Mouse (Mus musculus) kidney, postnatal 4 days (tissue): ENCODE results near the gene Car2.

Experiments
- DNase-seq, 2 experiments: peaks; one replicate each; pipeline ENCODE4 v3.0.0; 2021; ENCODE audit warnings: mixed read lengths in 2 of 2

The Car2 gene

GRCm38 (mm10) chr3:14886102-14887098, at the start of gene Car2:
Gene Car2, plus strand, starts transcription at chr3:14886273.
- DNase-seq = peak; percentile 82 to 86

DNA sequence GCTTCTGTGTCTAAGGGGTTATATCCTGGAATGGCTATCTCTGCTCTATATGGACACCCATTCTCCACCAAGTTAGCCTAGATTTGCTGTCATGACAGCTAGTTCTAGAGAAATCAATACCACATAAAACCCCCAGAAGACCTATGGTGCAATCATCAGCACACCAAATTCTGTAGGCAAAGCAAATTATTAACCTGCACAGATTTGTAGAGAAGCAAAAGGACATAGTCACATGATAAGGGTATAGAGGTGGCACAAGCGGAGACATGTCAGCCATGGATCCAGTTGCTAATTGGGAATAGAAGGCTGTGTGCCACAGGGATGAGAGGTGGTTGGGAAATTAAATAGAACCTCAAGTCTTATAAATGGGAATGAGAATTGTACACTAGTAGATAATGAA, 47.1 kb upstream of the Car2 start:
- DNase-seq = no peak

GRCm38 (mm10) chr3:14839466-14840118, 46.5 kb upstream of the Car2 start:
- no peak for DNase-seq

- no peak for DNase-seq
Observed at GRCm38 (mm10) chr3:14848587-14849254, 37.4 kb upstream of the Car2 start.

- DNase-seq = no peak
Observed at GRCm38 (mm10) chr3:14853966-14854365, 32.1 kb upstream of the Car2 start.

GRCm38 (mm10) chr3:14854446-14854845, 31.6 kb upstream of the Car2 start:
- DNase-seq = no peak

DNA sequence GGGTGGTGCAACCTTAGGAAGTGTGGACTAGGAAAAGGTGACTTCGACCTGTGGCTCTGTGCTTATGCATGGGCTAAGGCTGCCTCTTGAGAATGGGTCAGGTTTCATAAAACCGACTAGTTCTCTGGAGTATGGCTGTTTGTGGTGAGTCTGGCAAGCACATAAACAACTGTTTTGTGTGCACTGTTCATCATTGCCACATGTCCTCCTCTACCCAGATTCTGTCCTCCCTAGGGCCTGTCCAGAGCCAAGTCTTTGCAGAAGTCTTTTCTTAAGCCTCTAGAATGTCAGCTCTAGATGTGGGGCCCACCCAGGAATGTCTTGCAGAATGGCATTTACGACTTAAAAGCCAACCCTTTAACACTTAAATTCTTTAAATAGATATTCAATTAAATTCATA, 28.2 kb upstream of the Car2 start:
- no peak for DNase-seq

DNA sequence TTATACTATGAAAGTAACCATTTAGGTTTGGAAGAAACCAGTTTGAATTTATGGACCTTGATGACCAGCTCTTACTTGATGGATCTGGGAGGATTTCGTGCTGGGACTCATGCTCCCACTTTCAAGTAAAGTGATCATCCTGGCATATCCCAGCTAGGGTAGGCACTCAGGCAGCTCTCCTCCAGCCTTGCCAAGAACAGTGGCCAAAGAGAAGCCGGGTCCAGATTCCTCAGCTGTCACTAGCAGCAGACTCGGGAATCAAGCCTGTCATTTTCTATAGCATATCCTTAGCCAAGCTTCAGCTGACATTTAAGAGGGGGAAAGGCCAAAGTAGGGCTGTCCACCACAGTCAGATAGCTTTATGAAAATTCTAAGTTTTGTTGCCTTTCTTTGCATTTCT, 25.8 kb upstream of the Car2 start:
- no peak for DNase-seq

DNA sequence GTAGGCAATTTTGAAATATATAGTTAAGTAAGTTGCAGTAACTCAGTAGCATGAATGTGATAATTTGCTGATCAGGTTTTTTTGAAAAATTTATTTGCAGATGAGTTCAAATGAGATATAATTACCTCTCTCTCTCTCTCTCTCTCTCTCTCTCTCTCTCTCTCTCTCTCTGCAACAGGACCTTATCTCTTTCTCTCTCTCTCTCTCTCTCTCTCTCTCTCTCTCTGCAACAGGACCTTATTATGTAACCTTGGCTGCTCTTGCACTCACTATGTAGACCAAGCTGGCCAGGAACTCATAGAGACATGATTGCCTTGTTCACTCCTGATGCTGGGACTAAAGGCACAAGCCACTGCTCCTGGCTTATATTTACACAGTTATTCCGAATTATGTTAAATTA, 24.9 kb upstream of the Car2 start:
- DNase-seq = no peak

DNA sequence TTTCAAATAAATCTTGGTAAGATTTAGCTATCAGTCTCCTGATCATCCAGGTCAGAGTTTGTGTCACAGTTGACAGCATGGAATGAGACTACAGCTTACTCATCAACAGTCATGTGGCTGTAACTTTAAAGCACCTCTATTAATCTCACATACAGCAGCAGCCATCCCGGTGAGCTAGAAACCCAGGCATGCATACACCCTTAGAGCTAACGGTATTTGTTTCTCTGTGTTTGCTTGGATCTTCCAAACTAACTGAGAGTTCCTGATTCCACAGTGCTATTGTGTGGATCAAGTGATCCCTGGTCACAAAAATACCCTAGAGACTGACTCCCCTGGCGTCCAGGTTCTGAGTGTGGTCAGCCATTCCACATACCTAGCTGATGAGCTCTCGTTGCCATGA, 24.3 kb upstream of the Car2 start:
- no peak for DNase-seq

- DNase-seq = no peak
Observed at GRCm38 (mm10) chr3:14862654-14863021, 23.4 kb upstream of the Car2 start.

DNA sequence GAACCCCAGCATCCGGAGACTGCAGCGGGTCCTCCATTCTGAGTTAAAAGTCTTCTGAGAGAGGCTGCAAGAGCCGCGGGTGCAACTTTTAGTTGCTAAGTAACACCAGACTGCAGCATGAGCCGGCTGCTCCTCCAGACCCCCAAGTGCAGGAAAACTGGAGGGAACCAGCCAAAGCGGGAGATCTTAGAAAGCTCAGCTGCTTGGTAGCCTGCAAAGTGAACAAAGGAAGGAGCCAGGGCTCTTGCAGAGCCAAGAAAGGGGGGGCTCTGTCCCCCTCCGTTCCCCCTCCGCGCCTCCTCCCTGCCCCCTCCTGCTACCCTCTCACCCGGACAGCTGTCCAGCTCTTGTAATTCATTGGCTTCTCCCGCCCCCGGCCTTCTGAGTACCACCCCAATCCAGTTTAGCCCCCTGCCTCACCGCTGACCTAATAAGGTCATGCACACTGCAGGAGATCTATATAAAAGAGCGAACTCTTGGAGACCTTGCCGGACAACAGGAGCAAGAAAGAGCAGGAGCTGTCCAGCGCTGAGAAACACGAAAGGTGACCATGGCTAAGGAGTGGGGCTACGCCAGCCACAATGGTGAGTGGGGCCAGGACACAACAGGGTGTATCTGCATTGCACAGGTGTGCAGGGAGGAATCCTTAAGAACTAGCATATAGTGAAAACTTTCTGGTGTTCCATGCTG, 22.9 kb upstream of the Car2 start, which contains the start of gene Car3:
Car3 (plus strand) TSS at position 491 of the 690 bp plus-strand sequence.
- peak; percentile 29 to 44 for DNase-seq

- no peak for DNase-seq
Observed at GRCm38 (mm10) chr3:14863922-14864321, 22.2 kb upstream of the Car2 start.

DNA sequence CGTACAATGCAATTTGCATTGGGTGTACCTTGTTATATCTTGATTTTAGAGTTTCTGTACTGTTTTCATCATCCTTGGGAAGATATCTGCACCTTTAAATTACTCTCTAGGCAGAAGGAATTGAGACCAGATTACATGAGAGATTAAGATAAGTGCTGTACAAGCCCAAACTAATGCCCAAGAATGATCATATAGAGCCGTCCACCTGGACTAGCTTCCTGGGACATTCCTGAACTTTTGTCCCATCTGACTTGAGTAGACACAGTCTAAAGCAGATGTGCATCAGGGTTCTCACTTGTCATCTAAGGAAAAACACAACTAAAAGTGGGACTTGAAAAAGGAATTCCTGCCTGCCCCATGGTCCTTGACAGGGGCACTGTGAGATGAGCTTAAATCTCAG, 20.1 kb upstream of the Car2 start:
- no peak for DNase-seq

DNA sequence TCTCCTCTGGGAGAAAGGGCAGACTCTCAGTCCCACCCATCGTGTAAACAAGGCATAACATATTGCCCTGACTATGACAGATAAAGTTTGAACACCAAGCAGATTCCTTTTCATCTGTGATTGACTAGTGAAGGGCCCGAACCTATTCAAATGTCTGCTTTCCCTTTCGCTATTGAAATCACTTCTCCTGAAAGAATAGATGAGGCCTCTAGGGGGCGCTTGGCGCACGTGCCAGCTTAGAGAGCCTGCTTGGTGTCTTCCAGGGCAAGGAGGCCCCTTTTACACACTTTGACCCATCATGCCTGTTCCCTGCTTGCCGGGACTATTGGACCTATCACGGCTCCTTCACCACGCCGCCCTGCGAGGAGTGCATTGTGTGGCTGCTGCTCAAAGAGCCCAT, 16.3 kb upstream of the Car2 start:
- DNase-seq = peak; percentile 74 to 82

DNA sequence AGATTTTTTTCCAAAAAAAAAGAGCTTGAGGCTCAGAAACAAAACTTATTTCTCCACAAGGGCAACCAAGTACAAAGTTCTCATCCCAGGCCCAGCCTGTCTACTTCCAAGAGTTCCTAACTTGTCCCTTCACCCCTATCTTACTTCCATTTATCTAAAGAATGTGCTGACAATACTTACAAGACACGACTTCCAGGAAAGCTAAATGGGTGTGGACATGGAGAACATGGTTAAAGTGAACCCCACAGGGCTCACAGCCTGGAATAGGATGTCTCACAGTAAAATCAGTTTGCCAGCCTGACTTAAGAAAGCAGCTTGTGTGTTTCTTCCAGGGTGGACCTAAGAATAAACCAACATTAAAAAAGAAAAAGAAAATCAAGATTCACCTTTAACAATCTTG, 15.5 kb upstream of the Car2 start:
- DNase-seq = no peak

DNA sequence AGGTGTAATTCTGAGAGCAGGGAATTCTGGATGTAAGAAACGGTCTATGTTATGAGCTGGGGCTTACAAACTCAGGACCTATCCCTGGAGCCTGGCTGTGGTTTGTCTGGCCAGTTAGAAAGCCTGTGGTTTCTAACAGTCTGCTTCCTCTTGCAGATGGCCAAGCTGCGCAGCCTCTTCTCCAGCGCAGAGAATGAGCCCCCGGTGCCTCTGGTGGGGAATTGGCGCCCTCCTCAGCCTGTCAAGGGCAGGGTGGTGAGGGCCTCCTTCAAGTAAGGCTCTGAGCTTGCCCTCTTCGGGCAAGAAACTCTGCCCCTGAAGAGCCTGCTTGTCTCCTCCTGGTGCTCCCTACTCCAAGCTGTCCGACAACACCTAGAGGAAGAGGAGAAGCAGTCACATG, 14.7 kb upstream of the Car2 start:
- DNase-seq = peak; percentile 34 to 53

DNA sequence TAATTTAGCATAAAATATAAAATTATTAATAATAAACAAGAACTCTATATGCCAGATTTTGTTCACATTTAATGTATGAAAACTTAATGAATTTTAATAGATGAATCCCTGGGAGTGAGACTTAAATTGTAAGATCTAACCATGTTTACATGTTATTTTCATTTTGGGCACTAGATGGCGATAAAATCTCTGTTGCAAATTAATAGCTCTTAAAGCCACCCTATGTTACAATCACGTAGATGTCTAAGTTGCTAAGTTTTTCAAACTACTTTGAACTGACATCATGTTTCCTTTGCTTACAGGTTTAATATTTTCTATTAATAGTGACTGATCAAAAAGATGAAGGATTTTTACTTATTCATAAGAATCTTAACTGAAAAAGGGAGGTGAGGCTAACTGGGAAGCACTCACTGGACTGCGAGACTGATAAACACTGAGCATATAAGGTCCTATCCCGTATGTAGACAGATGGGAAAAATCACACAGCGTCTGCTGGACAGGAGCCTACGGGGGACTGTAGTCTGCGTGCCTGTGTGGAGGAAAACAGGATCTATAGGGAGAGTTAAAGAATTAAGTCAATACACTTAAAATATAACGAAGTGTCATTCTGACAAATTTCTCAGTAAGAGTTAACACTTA, 11.6 kb upstream of the Car2 start:
- no peak for DNase-seq

DNA sequence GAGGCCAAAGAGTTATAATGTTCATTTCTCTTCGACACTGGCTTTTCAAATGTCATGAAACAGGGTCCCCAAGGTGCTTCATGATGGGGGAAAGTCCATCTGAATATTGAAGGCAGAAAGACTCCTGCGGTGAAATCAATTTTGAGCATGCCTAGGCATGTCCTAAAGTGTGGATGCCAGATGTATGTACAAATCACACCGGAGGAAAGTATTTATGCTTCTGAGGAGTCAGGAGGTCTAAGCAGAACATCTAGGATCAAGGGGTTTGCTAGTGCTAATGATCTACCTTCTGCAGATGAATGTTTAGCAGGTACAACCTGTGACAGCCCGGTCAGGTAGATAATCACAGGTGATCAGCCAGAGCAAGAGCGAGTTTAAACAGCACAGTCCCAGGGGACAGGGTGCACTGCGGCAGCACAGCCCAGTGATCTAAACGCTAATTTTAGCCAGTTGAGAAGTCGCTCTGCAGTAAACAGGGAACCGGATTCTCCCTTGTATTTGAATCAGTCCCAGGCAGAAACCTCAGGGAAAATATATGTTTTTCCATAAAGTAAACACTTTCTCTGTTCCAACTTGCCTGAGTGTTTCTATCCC, 9.7 kb upstream of the Car2 start:
- DNase-seq = no peak

DNA sequence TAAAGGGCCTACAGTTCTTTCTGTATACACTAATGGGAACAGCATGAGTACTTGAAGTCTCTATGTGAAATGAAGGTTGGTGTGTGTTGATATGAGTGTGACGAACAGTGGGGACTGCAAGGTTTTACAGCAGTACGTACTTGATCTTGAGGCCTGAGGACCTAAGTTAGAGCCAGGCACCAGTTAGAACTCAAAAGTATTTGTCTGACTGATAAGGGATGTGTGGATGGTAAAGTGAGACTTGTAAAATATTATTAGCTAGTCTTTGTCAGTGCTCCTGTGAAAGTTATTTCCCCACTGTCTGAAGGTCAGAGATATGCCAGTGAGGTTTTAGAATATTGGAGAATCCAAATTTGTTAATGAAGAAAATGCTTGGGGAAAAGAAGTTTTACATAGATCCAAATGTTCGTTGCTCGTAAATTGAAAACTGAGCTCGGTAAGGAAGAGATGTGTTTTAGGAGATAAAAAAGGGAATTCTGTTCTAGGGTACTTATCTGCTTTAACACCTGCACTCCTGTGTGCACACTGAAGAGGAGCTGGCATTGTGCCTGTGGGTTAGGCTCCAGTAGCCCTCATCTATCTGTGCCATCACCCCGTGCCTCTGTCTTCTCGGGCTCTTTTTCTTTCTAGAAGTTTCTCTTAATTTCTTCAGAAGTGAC, 8.7 kb upstream of the Car2 start:
- no peak for DNase-seq

- DNase-seq = no peak
Observed at GRCm38 (mm10) chr3:14878749-14879223, 7.3 kb upstream of the Car2 start.
